Mouse (Mus musculus) CH12.LX (cell line): ENCODE results near the gene Apobec3.

Experiments
- CTCF ChIP-seq, 2 experiments: IDR thresholded peaks in 1 of 2; conservative IDR thresholded peaks in 1 of 2; 2 replicates each; pipeline ENCODE4 v1.5.1; 2011 to 2012; ENCODE audit warnings: low read depth in 2 of 2, low read length in 2 of 2, improper control_type of control experiment in 1 of 2, inconsistent platforms in 1 of 2, mild to moderate bottlenecking in 1 of 2, moderate library complexity in 1 of 2
- EP300 ChIP-seq: IDR thresholded peaks from 2 replicates; pipeline ENCODE4 v1.6.1; 2011; ENCODE audit warnings: low read length, improper control_type of control experiment
- GABPA ChIP-seq: IDR thresholded peaks from 2 replicates; pipeline ENCODE4 v1.6.1; 2012; ENCODE audit warnings: low read depth, low read length, improper control_type of control experiment, inconsistent platforms; ENCODE audit not compliant: insufficient replicate concordance
- MAFK ChIP-seq: IDR thresholded peaks from 2 replicates; pipeline ENCODE4 v1.6.1; 2011; ENCODE audit warnings: low read length, improper control_type of control experiment; ENCODE audit not compliant: insufficient replicate concordance
- MXI1 ChIP-seq: IDR thresholded peaks from 2 replicates; pipeline ENCODE4 v1.6.1; 2011; ENCODE audit warnings: mild to moderate bottlenecking, low read depth, low read length, improper control_type of control experiment
- MYC ChIP-seq: IDR thresholded peaks from 2 replicates; pipeline ENCODE4 v1.6.1; 2011; ENCODE audit warnings: low read depth, mild to moderate bottlenecking, improper control_type of control experiment, low read length
- NELFE ChIP-seq: IDR thresholded peaks from 2 replicates; pipeline ENCODE4 v1.6.1; 2011; ENCODE audit warnings: low read depth, low read length, improper control_type of control experiment
- POLR2A ChIP-seq: IDR thresholded peaks from 2 replicates; pipeline ENCODE4 v1.6.1; 2011; ENCODE audit warnings: low read depth, mild to moderate bottlenecking, improper control_type of control experiment, low read length
- SIN3A ChIP-seq: IDR thresholded peaks from 2 replicates; pipeline ENCODE4 v1.6.1; 2012; ENCODE audit warnings: low read length, improper control_type of control experiment, inconsistent platforms
- SMC3 ChIP-seq: IDR thresholded peaks from 2 replicates; pipeline ENCODE4 v1.6.1; 2011; ENCODE audit warnings: low read depth, low read length, improper control_type of control experiment

DNA sequence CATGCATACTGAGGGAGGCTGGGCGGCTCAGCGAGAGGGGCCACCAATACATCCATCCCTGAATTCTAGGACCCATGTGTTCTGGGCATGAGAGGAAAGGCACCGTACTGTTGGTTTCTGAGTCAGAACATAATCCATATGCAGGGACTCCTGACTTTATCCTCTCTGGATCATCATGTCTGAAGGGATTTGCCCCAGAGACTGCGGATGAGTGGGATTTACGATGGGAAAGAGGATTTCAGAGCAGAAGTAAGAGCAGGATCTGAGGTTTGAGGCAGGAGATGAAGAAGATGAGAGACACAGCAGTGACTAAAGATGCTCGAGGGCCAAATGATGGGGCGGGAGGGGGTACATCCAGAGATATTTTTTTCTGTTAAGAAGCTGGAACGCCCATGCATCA is 17.9 kb upstream of the Apobec3 start:
- TF ChIP-seq GABPA: no peak
- TF ChIP-seq EP300: no peak
- TF ChIP-seq NELFE: no peak
- no peak for TF ChIP-seq CTCF (conservative IDR thresholded peaks at IDR 0.05 in 1 of 2, IDR thresholded peaks at IDR 0.05 in 1 of 2; ENCODE audit: low read depth in 2 of 2, low read length in 2 of 2)
- TF ChIP-seq MAFK: no peak
- no peak for TF ChIP-seq POLR2A
- no peak for TF ChIP-seq SMC3
- no peak for TF ChIP-seq MXI1
- no peak for TF ChIP-seq MYC
- TF ChIP-seq SIN3A: no peak
